Mouse (Mus musculus) left cerebral cortex, postnatal 10 days (tissue): ENCODE measurements around the gene Tcf21. TPM values are rescaled to one million over a fixed set of nuclear protein-coding genes. Genes with fewer than 3 reads are reported as not detected.

Experiments used
- DNase-seq, 2 experiments: peaks; one replicate each; pipeline ENCODE4 v3.0.0; 2021 to 2022; ENCODE audit warnings: low spot score in 2 of 2, mixed read lengths in 1 of 2; ENCODE audit errors: extremely low spot score in 1 of 2
- intact Hi-C: fragments of 180-260 bp; cut with DNase I; formaldehyde crosslinking; loops from one replicate; pipeline ENCODE4 v1.15.1; 2025
- total RNA-seq, 2 experiments: library from RNA; stranded (reverse); gene quantifications; 2 replicates each; pipeline ENCODE4 v1.2.3; 2021

Gene Tcf21
- not detected for total RNA-seq

- intact Hi-C loops: loop anchor here (2.0 to 5.0 kb wide), 2 partner anchors 23 to 668 kb away; no protein-coding TSS in a partner anchor
- DNase-seq: no peak
These were observed at the start of gene Tcf21 for GRCm38 (mm10) chr10:22819871-22820590. Gene Tcf21, minus strand, starts transcription at chr10:22820174.

GRCm38 (mm10) chr10:22868386-22868918 is 48.5 kb upstream of the Tcf21 start:
- DNase-seq: no peak
- intact Hi-C loops: no loop called here

- DNase-seq: no peak
- intact Hi-C loops: no loop called here
These were observed 47.2 kb upstream of the Tcf21 start for GRCm38 (mm10) chr10:22867210-22867609.

GRCm38 (mm10) chr10:22858111-22858510 is 38.1 kb upstream of the Tcf21 start:
- no peak for DNase-seq
- intact Hi-C loops: no loop called here

- intact Hi-C loops: no loop called here
- no peak for DNase-seq
These were observed 34.4 kb upstream of the Tcf21 start for GRCm38 (mm10) chr10:22854330-22854729.

GRCm38 (mm10) chr10:22845351-22845750 is 25.4 kb upstream of the Tcf21 start:
- DNase-seq: no peak
- intact Hi-C loops: no loop called here

GRCm38 (mm10) chr10:22844731-22845130 is 24.8 kb upstream of the Tcf21 start:
- DNase-seq: no peak
- intact Hi-C loops: no loop called here

- intact Hi-C loops: loop anchor here (2.0 kb wide), 1 partner anchor 25 kb away; no protein-coding TSS in a partner anchor
- DNase-seq: no peak
These were observed 23.7 kb upstream of the Tcf21 start for GRCm38 (mm10) chr10:22843440-22844361.

GRCm38 (mm10) chr10:22842781-22843439 is 22.9 kb upstream of the Tcf21 start:
- no peak for DNase-seq
- intact Hi-C loops: loop anchor here (2.0 kb wide), 1 partner anchor 24 kb away; no protein-coding TSS in a partner anchor

GRCm38 (mm10) chr10:22842113-22842512 is 22.1 kb upstream of the Tcf21 start:
- intact Hi-C loops: loop anchor here (2.0 kb wide), 1 partner anchor 23 kb away; no protein-coding TSS in a partner anchor
- DNase-seq: no peak

- intact Hi-C loops: no loop called here
- DNase-seq: no peak
These were observed 6.3 kb upstream of the Tcf21 start for GRCm38 (mm10) chr10:22826244-22826643.

- no peak for DNase-seq
- intact Hi-C loops: no loop called here
These were observed 2.9 kb upstream of the Tcf21 start for GRCm38 (mm10) chr10:22822896-22823295.

GRCm38 (mm10) chr10:22822486-22822885 is 2.5 kb upstream of the Tcf21 start:
- intact Hi-C loops: no loop called here
- DNase-seq: no peak

GRCm38 (mm10) chr10:22821709-22822108 is 1.7 kb upstream of the Tcf21 start:
- DNase-seq: no peak
- intact Hi-C loops: no loop called here

- no peak for DNase-seq
- intact Hi-C loops: no loop called here
These were observed 1.3 kb upstream of the Tcf21 start for GRCm38 (mm10) chr10:22821267-22821666.

GRCm38 (mm10) chr10:22820841-22821240 is 867 bp upstream of the Tcf21 start:
- no peak for DNase-seq

GRCm38 (mm10) chr10:22819239-22819870 is 619 bp downstream of the Tcf21 start:
- no peak for DNase-seq
- intact Hi-C loops: loop anchor here (2.0 to 5.0 kb wide), 2 partner anchors 23 to 667 kb away; no protein-coding TSS in a partner anchor

More at GRCm38 (mm10) chr10:22820841-22821240, 867 bp upstream of the Tcf21 start:
- intact Hi-C loops: no loop called here

- intact Hi-C loops: loop anchor here (2.0 to 5.0 kb wide), 2 partner anchors 24 to 666 kb away; no protein-coding TSS in a partner anchor
- no peak for DNase-seq
These were observed 1.3 kb downstream of the Tcf21 start for GRCm38 (mm10) chr10:22818600-22819238.
